Mouse (Mus musculus) neural tube, embryonic 14.5 days (tissue): ENCODE data around the gene Ewsr1. TPM values are rescaled to one million over a fixed set of nuclear protein-coding genes. Genes with fewer than 3 reads are reported as not detected.
A peak's percentile ranks its signal among the peaks of the same experiment; 100 is the strongest.

ENCODE experiments used
- ATAC-seq: fragments of 200-750 bp; cut with Nextera tagmentation; 2 replicates; pipeline ENCODE4 v1.8.0; 2017; ENCODE audit warnings: low read depth, mild to moderate bottlenecking, moderate TSS enrichment, moderate library complexity
- H3K27ac ChIP-seq: fragments of 300-500 bp; sonication (generic); 2 replicates; pipeline ENCODE4 v1.5.1; 2014; ENCODE audit warnings: low read depth, mild to moderate bottlenecking, control low read depth, low read length, moderate library complexity, mixed read lengths
- H3K27me3 ChIP-seq: fragments of 300-500 bp; sonication (generic); 2 replicates; pipeline ENCODE4 v1.6.1; 2014; ENCODE audit warnings: low read length; ENCODE audit not compliant: control insufficient read depth, insufficient read depth
- H3K36me3 ChIP-seq: fragments of 300-500 bp; sonication (generic); 2 replicates; pipeline ENCODE4 v1.6.1; 2014; ENCODE audit warnings: low read length, mixed read lengths; ENCODE audit not compliant: control insufficient read depth, insufficient read depth
- H3K4me1 ChIP-seq: fragments of 300-500 bp; sonication (generic); 2 replicates; pipeline ENCODE4 v1.6.1; 2014; ENCODE audit warnings: low read length; ENCODE audit not compliant: control insufficient read depth, insufficient read depth
- H3K4me2 ChIP-seq: fragments of 300-500 bp; sonication (generic); 2 replicates; pipeline ENCODE4 v1.6.1; 2014; ENCODE audit warnings: mild to moderate bottlenecking, low read depth, low read length, control low read depth
- H3K4me3 ChIP-seq: fragments of 300-500 bp; sonication (generic); 2 replicates; pipeline ENCODE4 v1.5.1; 2014; ENCODE audit warnings: low read depth, low read length, control low read depth, mixed read lengths
- H3K9ac ChIP-seq: fragments of 300-500 bp; sonication (generic); replicated peaks from 2 replicates; pipeline ENCODE4 v1.6.1; 2014; ENCODE audit warnings: low read depth, mild to moderate bottlenecking, control low read depth, low read length, mixed read lengths
- H3K9me3 ChIP-seq: fragments of 300-500 bp; sonication (generic); 2 replicates; pipeline ENCODE4 v1.6.1; 2016; ENCODE audit warnings: low read length; ENCODE audit not compliant: control insufficient read depth
- WGBS: fragments of 180-500 bp; shearing (Covaris S2); extraction: QIAGEN DNeasy Blood & Tissue Kit; methylation state at CpG from one replicate; pipeline ENCODE4 v1.1.7; 2014; 5-methylcytosine and 5-hydroxymethylcytosine counted together
- polyA plus RNA-seq: library from polyadenylated mRNA; unstranded; fragments of >200 nt; fragmentation: Nextera tagmentation; extraction: Ambion mirVana; gene quantifications from 2 replicates; pipeline ENCODE4 v1.2.1, GENCODE M21; 2014

The Ewsr1 gene
- polyA plus RNA-seq, 1 experiment from 2014 or later: 364 TPM

DNA sequence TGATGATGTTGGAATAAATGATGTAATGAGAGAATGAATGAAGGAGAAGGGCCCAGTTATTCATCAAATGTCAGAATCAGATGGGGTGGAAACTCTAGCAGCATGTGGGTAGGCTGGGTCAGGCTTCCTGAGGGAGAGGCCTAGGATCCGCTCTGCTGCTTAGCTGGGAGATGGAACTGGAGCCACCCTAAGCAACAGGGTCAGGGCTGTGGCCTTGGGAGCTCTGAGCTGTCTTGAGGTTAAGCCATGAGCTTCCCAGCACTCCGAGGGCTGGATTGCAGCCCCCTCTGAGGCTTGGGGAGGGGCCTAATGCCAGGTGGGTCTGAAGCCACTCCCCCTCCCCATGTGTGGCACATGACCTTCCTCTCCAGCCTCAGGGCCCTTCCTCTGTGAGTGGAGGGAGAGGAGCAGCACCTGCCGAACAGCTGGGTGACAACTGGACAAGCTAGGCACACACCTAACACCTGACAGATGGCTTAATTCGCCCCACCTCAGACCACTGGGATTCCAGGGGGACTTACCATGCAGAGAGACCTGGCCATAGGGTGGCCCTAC lies 31.1 kb upstream of the Ewsr1 start:
- no peak overlapping the region for H3K27ac ChIP-seq
- no peaks in the 10 kb centered on the region for H3K36me3 ChIP-seq
- no peak for ATAC-seq
- WGBS: 63% methylated on average over 4 of the region's 4 CpGs
- no peaks in the 10 kb centered on the region for H3K9me3 ChIP-seq
- no peak overlapping the region for H3K4me2 ChIP-seq
- H3K27me3 ChIP-seq: no peaks in the 10 kb centered on the region
- H3K4me1 ChIP-seq: peaks cover 10% of the 10 kb centered on the region
- no peak overlapping the region for H3K9ac ChIP-seq
- H3K4me3 ChIP-seq: no peak overlapping the region

DNA sequence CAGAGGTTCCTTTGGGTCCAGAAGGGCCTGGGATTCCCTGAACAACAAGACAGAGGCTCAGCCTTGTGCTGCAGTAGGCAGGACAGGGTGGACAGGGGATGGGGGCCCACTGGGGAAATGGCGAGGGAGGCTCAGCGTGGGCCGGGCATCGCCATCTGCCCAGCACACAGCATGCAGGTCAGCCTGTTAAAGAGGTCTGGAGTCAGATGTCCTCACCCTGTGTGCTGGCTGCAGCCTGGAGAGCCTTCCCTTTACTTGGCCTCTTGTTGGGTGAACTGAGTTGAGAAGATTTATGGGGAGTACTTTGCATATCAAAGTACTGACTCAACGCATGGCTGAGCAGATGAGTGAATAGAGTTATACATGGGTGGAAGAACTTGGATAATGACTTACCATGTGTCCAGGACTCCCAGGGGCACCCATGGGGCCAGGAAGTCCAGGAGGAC lies 30.0 kb upstream of the Ewsr1 start:
- peak; percentile 73; the same call in 1 of the 2 replicates for ATAC-seq
- Histone ChIP-seq H3K36me3 (no peaks in the 10 kb centered on the region), H3K4me2 (no peak overlapping the region; the same call in 1 of the 2 replicates), H3K4me3 (no peak overlapping the region), H3K9ac (0 out of 2 replicates have a peak overlapping the region, but pooled peaks have one; percentile 32), H3K9me3 (no peaks in the 10 kb centered on the region), H3K27me3 (no peaks in the 10 kb centered on the region), H3K4me1 (peaks cover 10% of the 10 kb centered on the region), H3K27ac (no peak overlapping the region)
- WGBS: 8% methylated on average over 5 of the region's 5 CpGs

DNA sequence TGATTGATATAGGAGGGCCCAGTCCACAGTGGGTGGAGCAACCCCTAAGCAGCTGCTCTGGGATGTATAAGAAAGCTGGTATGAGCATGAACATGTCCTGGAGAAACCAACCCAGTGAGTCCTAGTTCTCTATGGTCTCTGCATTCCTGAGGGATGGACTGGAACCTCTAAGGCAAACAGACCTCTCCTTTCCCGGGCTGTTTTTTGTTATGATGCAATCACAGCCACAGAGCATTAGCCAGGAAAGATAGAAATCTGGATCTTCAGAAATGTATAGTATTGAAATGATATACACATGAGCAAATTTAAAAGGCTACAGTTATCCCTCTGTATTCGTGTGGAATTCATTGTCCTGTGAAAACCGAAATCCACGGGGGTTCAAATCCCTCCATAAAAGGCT lies 26.6 kb upstream of the Ewsr1 start:
- Histone ChIP-seq H3K4me2 (no peak overlapping the region), H3K9ac (no peak overlapping the region), H3K4me1 (peaks cover 10% of the 10 kb centered on the region), H3K27ac (no peak overlapping the region), H3K9me3 (no peaks in the 10 kb centered on the region), H3K27me3 (no peaks in the 10 kb centered on the region), H3K4me3 (no peak overlapping the region), H3K36me3 (no peaks in the 10 kb centered on the region)
- 86% methylated on average over 4 of the region's 4 CpGs for WGBS
- no peak for ATAC-seq

DNA sequence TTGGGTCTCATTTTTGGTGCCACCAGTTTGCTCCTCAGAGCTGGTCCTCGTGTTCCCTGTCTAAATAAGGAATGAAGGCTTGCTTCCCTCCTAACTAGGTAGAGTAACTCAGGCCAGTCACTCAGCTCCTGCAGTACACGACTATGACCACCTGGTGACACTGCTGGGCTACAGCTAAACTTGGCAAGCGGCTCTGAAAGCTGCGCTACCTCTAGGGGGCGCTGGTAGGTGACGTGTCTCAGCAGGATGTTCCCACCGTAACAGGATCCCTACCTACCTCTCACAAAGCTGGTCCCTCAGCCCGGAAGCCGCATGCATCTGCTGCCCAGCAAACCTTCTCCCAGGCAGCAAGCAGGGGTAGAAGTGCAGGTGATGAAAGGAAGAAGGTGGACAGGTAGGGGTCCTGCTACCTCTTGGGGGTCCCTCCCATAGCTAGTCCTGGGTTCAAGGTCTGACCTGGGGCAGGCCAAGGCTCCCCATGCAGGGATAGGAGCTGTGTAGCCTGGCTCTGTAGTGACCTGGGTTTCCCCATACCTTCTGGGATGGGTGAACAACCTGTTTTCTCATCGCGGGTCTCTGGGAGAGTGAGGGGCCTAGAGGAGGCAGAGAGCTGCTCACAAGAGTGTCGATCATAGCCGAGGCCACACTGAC lies 16.0 kb upstream of the Ewsr1 start:
- WGBS: 30% methylated on average over 13 of the region's 13 CpGs
- ATAC-seq: peak; percentile 56; the same call in 1 of the 2 replicates
- no peaks in the 10 kb centered on the region for H3K27me3 ChIP-seq

DNA sequence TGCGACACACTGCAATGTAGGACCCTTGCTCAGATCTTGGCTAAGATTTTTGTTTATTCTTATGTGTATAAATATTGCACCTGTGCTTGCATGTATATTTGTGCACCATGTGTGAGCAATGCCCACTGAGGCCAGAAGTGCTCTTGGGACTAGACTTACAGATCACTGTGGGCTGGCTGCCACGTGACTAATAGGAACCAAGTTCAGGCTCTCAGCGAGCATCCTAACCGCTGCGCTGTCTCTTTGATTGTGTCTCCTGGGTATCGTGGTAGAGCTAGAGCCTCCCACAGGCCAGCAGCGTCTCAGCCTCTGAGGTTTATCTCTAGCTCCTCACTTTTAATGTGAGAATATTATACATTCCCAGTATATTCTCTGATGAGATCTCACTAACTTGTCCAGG lies 14.6 kb upstream of the Ewsr1 start:
- H3K4me3 ChIP-seq: no peak overlapping the region
- H3K36me3 ChIP-seq: no peaks in the 10 kb centered on the region
- no peak overlapping the region for H3K27ac ChIP-seq
- H3K4me1 ChIP-seq: no peaks in the 10 kb centered on the region
- H3K9ac ChIP-seq: no peak overlapping the region
- 76% methylated on average over 7 of the region's 7 CpGs for WGBS
- no peak overlapping the region for H3K4me2 ChIP-seq
- no peaks in the 10 kb centered on the region for H3K27me3 ChIP-seq
- no peak for ATAC-seq
- H3K9me3 ChIP-seq: no peaks in the 10 kb centered on the region

More for the DNA sequence above, 16.0 kb upstream of the Ewsr1 start:
- Histone ChIP-seq H3K9me3 (no peaks in the 10 kb centered on the region), H3K4me3 (no peak overlapping the region), H3K36me3 (no peaks in the 10 kb centered on the region), H3K9ac (no peak overlapping the region), H3K4me2 (no peak overlapping the region), H3K4me1 (no peaks in the 10 kb centered on the region), H3K27ac (no peak overlapping the region)

DNA sequence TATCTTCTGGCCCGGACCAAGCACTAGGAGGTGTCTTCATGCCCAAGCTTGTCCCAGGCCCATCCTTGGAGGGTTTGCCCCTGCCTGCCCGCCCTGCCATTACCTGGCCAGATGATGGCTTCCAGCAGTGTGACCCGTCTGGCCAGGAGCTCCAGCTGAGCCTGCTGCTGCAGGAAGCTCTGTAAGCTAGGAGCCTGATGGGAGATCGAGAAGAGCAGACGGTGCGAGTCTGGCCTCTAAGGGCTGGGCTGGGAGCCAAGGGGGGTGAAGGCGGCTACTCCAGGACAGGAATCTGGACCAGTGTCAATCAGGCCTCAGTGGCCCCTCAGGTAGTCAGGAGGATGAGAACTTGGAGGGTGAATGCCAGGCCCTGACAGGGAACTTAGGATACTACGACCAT lies 10.4 kb upstream of the Ewsr1 start:
- Histone ChIP-seq H3K9ac (no peak overlapping the region), H3K27ac (no peak overlapping the region), H3K4me3 (no peak overlapping the region), H3K4me1 (no peaks in the 10 kb centered on the region), H3K4me2 (no peak overlapping the region), H3K27me3 (no peaks in the 10 kb centered on the region), H3K36me3 (no peaks in the 10 kb centered on the region), H3K9me3 (no peaks in the 10 kb centered on the region)
- no peak for ATAC-seq
- 67% methylated on average over 8 of the region's 8 CpGs for WGBS

DNA sequence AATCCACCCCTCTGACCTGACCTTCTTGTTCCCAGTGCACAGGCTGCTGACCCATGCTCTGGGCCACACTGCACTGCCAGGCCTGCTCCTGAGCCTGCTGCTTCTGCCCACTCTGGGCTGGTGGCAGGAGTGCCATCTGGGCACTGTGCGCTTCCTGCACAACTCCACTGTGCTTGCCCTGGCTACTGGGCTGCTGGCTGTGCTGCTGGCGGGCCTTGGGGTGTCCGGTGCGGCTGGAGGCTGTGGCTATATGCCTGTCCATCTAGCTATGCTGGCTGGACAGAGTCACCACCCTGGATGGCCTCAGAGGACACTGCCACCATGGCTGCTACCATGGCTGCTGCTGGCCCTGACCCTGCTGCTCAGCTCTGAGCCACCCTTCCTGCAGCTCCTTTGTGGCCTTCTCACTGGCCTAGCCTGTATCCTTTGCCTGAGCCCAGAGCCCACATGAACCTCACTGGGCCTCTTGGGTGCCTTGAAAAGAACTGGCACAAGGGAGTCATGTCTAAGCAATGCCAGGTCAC lies 5.0 kb upstream of the Ewsr1 start:
- Histone ChIP-seq H3K27ac (no peak overlapping the region), H3K36me3 (no peaks in the 10 kb centered on the region), H3K4me3 (no peak overlapping the region), H3K4me1 (peaks cover 10% of the 10 kb centered on the region), H3K27me3 (no peaks in the 10 kb centered on the region), H3K9ac (no peak overlapping the region), H3K4me2 (no peak overlapping the region), H3K9me3 (no peaks in the 10 kb centered on the region)
- WGBS: 99% methylated on average over 4 of the region's 4 CpGs
- ATAC-seq: no peak

DNA sequence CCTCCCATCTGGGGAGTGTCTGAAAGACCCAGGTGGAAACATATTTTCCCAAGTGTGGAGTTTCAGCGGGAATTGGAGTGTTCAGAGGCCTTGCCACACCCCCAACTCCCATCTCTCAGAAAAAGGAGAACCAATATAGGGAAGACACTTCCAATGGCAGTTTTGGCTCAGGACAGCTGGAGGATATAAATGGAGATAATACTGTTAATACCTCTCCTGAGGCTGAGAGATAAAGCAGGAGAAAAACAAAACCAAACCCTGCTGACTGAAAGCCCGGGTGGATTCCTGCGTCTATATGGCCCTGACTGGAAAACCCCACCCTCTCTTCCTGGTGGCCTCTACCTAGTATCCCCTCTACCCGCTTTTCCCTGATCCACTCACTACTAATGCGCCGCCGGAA lies 3.3 kb upstream of the Ewsr1 start:
- Histone ChIP-seq H3K36me3 (no peaks in the 10 kb centered on the region), H3K9me3 (no peaks in the 10 kb centered on the region), H3K27me3 (no peaks in the 10 kb centered on the region), H3K4me1 (peaks cover 13% of the 10 kb centered on the region), H3K4me3 (no peak overlapping the region), H3K27ac (no peak overlapping the region), H3K9ac (no peak overlapping the region), H3K4me2 (no peak overlapping the region)
- 88% methylated on average over 7 of the region's 7 CpGs for WGBS
- no peak for ATAC-seq

DNA sequence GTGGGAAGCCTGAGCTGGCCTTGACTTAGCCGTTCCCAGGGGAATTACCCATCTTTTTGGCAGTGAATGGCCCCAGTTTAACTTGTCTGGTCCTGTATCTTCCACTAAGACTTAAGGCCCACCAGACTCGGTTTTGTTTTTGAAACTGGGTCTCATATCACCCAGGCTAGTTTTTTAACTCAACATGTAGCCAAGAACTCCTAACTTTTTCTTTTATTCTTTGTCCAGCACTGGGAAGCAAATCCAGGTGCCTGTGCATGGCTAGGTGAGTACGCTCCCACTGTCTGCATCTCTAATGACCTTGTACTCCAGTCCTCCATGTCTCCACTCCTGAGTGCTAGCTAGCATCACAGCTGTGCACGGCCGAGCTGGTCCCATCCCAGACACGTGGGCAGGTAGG lies 2.6 kb upstream of the Ewsr1 start:
- Histone ChIP-seq H3K9me3 (no peaks in the 10 kb centered on the region), H3K27me3 (no peaks in the 10 kb centered on the region), H3K27ac (no peak overlapping the region), H3K4me1 (peaks cover 21% of the 10 kb centered on the region), H3K36me3 (no peaks in the 10 kb centered on the region), H3K9ac (no peak overlapping the region), H3K4me2 (no peak overlapping the region), H3K4me3 (no peak overlapping the region)
- no peak for ATAC-seq
- 83% methylated on average over 6 of the region's 6 CpGs for WGBS
